Mouse (Mus musculus) limb, embryonic 11.5 days (tissue): ENCODE measurements around the gene Dok1. TPM values are rescaled to one million over a fixed set of nuclear protein-coding genes. Genes with fewer than 3 reads are reported as not detected.

Source experiments
- ATAC-seq: fragments of 200-750 bp; cut with Nextera tagmentation; 2 replicates; pipeline ENCODE4 v1.8.0; 2017; ENCODE audit warnings: low read depth; ENCODE audit not compliant: insufficient number of reproducible peaks, low FRiP score, low TSS enrichment
- DNase-seq: peaks from one replicate; pipeline ENCODE4 v3.0.0-alpha.2; 2015; ENCODE audit warnings: low spot score
- H3K27ac ChIP-seq: fragments of 300-500 bp; sonication (generic); replicated peaks from 2 replicates; pipeline ENCODE4 v1.5.1; 2014; ENCODE audit warnings: low read depth, mild to moderate bottlenecking, low read length
- H3K27me3 ChIP-seq: fragments of 300-500 bp; sonication (generic); 2 replicates; pipeline ENCODE4 v1.6.1; 2014; ENCODE audit warnings: mild to moderate bottlenecking, low read length, mixed read lengths; ENCODE audit not compliant: control insufficient read depth, insufficient read depth
- H3K36me3 ChIP-seq: fragments of 300-500 bp; sonication (generic); 2 replicates; pipeline ENCODE4 v1.6.1; 2014; ENCODE audit warnings: mild to moderate bottlenecking, low read length, moderate library complexity, mixed read lengths; ENCODE audit not compliant: control insufficient read depth, insufficient read depth
- H3K4me1 ChIP-seq: fragments of 300-500 bp; sonication (generic); 2 replicates; pipeline ENCODE4 v1.6.1; 2014; ENCODE audit warnings: low read length, mixed read lengths; ENCODE audit not compliant: control insufficient read depth, insufficient read depth
- H3K4me2 ChIP-seq: fragments of 300-500 bp; sonication (generic); 2 replicates; pipeline ENCODE4 v1.6.1; 2014; ENCODE audit warnings: low read depth, mild to moderate bottlenecking, moderate library complexity; ENCODE audit not compliant: severe bottlenecking
- H3K4me3 ChIP-seq: fragments of 300-500 bp; sonication (generic); 2 replicates; pipeline ENCODE4 v1.5.1; 2014; ENCODE audit warnings: low read depth, low read length
- H3K9ac ChIP-seq: fragments of 300-500 bp; sonication (generic); 2 replicates; pipeline ENCODE4 v1.6.1; 2014; ENCODE audit warnings: mild to moderate bottlenecking, low read length
- H3K9me3 ChIP-seq: fragments of 300-500 bp; sonication (generic); 2 replicates; pipeline ENCODE4 v1.6.1; 2016; ENCODE audit warnings: low read length; ENCODE audit not compliant: control insufficient read depth
- WGBS: fragments of 180-500 bp; shearing (Covaris S2); extraction: QIAGEN DNeasy Blood & Tissue Kit; methylation state at CpG from one replicate; pipeline ENCODE4 v1.1.7; 2014; 5-methylcytosine and 5-hydroxymethylcytosine counted together
- polyA plus RNA-seq: library from polyadenylated mRNA; unstranded; fragments of >200 nt; fragmentation: Nextera tagmentation; extraction: Ambion mirVana; gene quantifications from 2 replicates; pipeline ENCODE4 v1.2.1, GENCODE M21; 2014

Dok1 gene
- polyA plus RNA-seq, 1 experiment from 2014 or later, result 7.3 TPM

- Histone ChIP-seq H3K4me3 (no peak overlapping the region), H3K36me3 (no peaks in the 10 kb centered on the region), H3K27ac (no peak overlapping the region), H3K27me3 (peaks cover 22% of the 10 kb centered on the region), H3K4me1 (peaks cover 4% of the 10 kb centered on the region), H3K4me2 (no peak overlapping the region), H3K9me3 (no peaks in the 10 kb centered on the region), H3K9ac (0 out of 2 replicates have a peak overlapping the region, but pooled peaks have one; percentile 27)
- no peak for DNase-seq
- no peak for ATAC-seq
- WGBS, result 77% methylated on average over 8 of the region's 8 CpGs
These were observed 6.0 kb downstream of the Dok1 start for GRCm38 (mm10) chr6:83027293-83027692.

- H3K36me3 ChIP-seq, result no peaks in the 10 kb centered on the region
These were observed 8.1 kb downstream of the Dok1 start for GRCm38 (mm10) chr6:83025221-83025620.

GRCm38 (mm10) chr6:83024421-83024820, 8.8 kb downstream of the Dok1 start:
- Histone ChIP-seq H3K4me2 (no peak overlapping the region), H3K4me1 (no peaks in the 10 kb centered on the region), H3K9ac (no peak overlapping the region), H3K9me3 (no peaks in the 10 kb centered on the region), H3K4me3 (no peak overlapping the region), H3K27ac (no peak overlapping the region), H3K27me3 (no peaks in the 10 kb centered on the region), H3K36me3 (no peaks in the 10 kb centered on the region)
- ATAC-seq (no peak), DNase-seq (no peak)
- 62% methylated on average over 4 of the region's 4 CpGs for WGBS

More at GRCm38 (mm10) chr6:83025221-83025620, 8.1 kb downstream of the Dok1 start:
- ATAC-seq (no peak), DNase-seq (no peak)
- Histone ChIP-seq H3K27ac (no peak overlapping the region), H3K4me2 (no peak overlapping the region), H3K9me3 (no peaks in the 10 kb centered on the region), H3K9ac (no peak overlapping the region), H3K4me3 (no peak overlapping the region), H3K27me3 (peaks cover 1% of the 10 kb centered on the region; the same call in 1 of the 2 replicates), H3K4me1 (no peaks in the 10 kb centered on the region)
- 100% methylated on average over 4 of the region's 4 CpGs for WGBS

GRCm38 (mm10) chr6:83023786-83024185, 9.5 kb downstream of the Dok1 start:
- Histone ChIP-seq H3K27me3 (no peaks in the 10 kb centered on the region), H3K4me1 (no peaks in the 10 kb centered on the region), H3K4me3 (no peak overlapping the region), H3K9ac (no peak overlapping the region), H3K27ac (no peak overlapping the region), H3K4me2 (no peak overlapping the region), H3K36me3 (no peaks in the 10 kb centered on the region), H3K9me3 (no peaks in the 10 kb centered on the region)
- ATAC-seq (no peak), DNase-seq (no peak)
- WGBS, result 96% methylated on average over 2 of the region's 2 CpGs

GRCm38 (mm10) chr6:83023008-83023407, 10.3 kb downstream of the Dok1 start:
- DNase-seq (no peak), ATAC-seq (no peak)
- no peaks in the 10 kb centered on the region for H3K36me3 ChIP-seq
- no peak overlapping the region for H3K27ac ChIP-seq
- WGBS, result 81% methylated on average over 9 of the region's 9 CpGs
- no peaks in the 10 kb centered on the region for H3K9me3 ChIP-seq
- H3K9ac ChIP-seq, result no peak overlapping the region
- H3K4me2 ChIP-seq, result no peak overlapping the region
- no peak overlapping the region for H3K4me3 ChIP-seq
- no peaks in the 10 kb centered on the region for H3K27me3 ChIP-seq
- no peaks in the 10 kb centered on the region for H3K4me1 ChIP-seq

GRCm38 (mm10) chr6:83020836-83021593, 12.3 kb downstream of the Dok1 start:
- Histone ChIP-seq H3K9me3 (no peaks in the 10 kb centered on the region), H3K27ac (no peak overlapping the region), H3K36me3 (no peaks in the 10 kb centered on the region), H3K9ac (no peak overlapping the region), H3K4me2 (no peak overlapping the region), H3K4me1 (no peaks in the 10 kb centered on the region), H3K4me3 (no peak overlapping the region), H3K27me3 (no peaks in the 10 kb centered on the region)
- ATAC-seq, result no peak
- DNase-seq, result no peak
- 81% methylated on average over 4 of the region's 4 CpGs for WGBS

GRCm38 (mm10) chr6:83020121-83020520, 13.2 kb downstream of the Dok1 start:
- no peaks in the 10 kb centered on the region for H3K36me3 ChIP-seq
- no peak for DNase-seq
- H3K4me1 ChIP-seq, result no peaks in the 10 kb centered on the region
- no peaks in the 10 kb centered on the region for H3K9me3 ChIP-seq
- H3K9ac ChIP-seq, result no peak overlapping the region
- no peak overlapping the region for H3K4me2 ChIP-seq
- no peaks in the 10 kb centered on the region for H3K27me3 ChIP-seq
- WGBS, result 93% methylated on average over 6 of the region's 6 CpGs
- no peak overlapping the region for H3K27ac ChIP-seq
- ATAC-seq, result no peak
- H3K4me3 ChIP-seq, result no peak overlapping the region

- DNase-seq, result no peak
- Histone ChIP-seq H3K9me3 (no peaks in the 10 kb centered on the region), H3K4me1 (no peaks in the 10 kb centered on the region), H3K9ac (no peak overlapping the region), H3K4me2 (no peak overlapping the region), H3K36me3 (no peaks in the 10 kb centered on the region), H3K27ac (no peak overlapping the region), H3K4me3 (no peak overlapping the region), H3K27me3 (no peaks in the 10 kb centered on the region)
- ATAC-seq, result no peak
- 65% methylated on average over 3 of the region's 3 CpGs for WGBS
These were observed 14.2 kb downstream of the Dok1 start for GRCm38 (mm10) chr6:83019044-83019443.

GRCm38 (mm10) chr6:83017190-83017589, 16.1 kb downstream of the Dok1 start:
- no peak for ATAC-seq
- H3K9me3 ChIP-seq, result no peaks in the 10 kb centered on the region
- no peak overlapping the region for H3K4me3 ChIP-seq
- no peaks in the 10 kb centered on the region for H3K36me3 ChIP-seq
- DNase-seq, result no peak
- H3K9ac ChIP-seq, result no peak overlapping the region
- H3K27me3 ChIP-seq, result no peaks in the 10 kb centered on the region
- no peaks in the 10 kb centered on the region for H3K4me1 ChIP-seq
- no peak overlapping the region for H3K27ac ChIP-seq
- H3K4me2 ChIP-seq, result no peak overlapping the region
- 73% methylated on average over 3 of the region's 3 CpGs for WGBS
